Mouse (Mus musculus) splenic B cell, adult 2 months (primary cell): ENCODE results near the gene Krtap5-1.
"Not testable (repeated sequence)": the region's sequence is repeated elsewhere in the genome, so short reads cannot be mapped to it uniquely, and the experiment has no call there.

Source experiments
- DNase-seq: peaks from one replicate; pipeline ENCODE4 v3.0.0-alpha.2; 2011; ENCODE audit warnings: low read depth, low spot score
- H3K27me3 ChIP-seq: 2 replicates; pipeline ENCODE4 v1.6.1; 2012; ENCODE audit warnings: mild to moderate bottlenecking, low read length, moderate library complexity, mixed read lengths; ENCODE audit not compliant: control insufficient read depth, poor library complexity, insufficient read depth, severe bottlenecking
- H3K36me3 ChIP-seq: 2 replicates; pipeline ENCODE4 v1.6.1; 2012; ENCODE audit warnings: mild to moderate bottlenecking, low read length, moderate library complexity, mixed read lengths; ENCODE audit not compliant: control insufficient read depth, poor library complexity, insufficient read depth, severe bottlenecking

Gene Krtap5-1

DNA sequence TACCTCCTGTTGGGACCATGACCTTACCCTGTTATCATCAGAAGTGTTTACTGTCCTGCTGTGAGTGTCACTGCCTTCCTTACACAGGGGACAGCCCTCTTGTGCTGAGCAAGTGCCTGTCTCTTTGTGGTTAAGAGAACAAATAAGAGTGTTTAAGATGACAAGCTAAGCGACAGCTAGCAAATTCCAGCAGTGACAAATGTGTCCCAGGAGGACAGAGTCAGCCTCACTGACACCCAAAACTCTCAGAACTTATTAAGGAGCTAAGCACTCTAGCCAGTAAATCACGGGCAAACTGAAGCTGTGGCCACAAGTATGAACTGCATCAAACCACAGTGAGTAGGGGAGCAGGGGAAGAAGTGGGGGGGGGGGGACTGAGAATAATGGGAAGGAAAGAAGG lies 24.0 kb upstream of the Krtap5-1 start:
- no peak for DNase-seq
- Histone ChIP-seq H3K27me3 (no peaks in the 10 kb centered on the region), H3K36me3 (no peaks in the 10 kb centered on the region)

DNA sequence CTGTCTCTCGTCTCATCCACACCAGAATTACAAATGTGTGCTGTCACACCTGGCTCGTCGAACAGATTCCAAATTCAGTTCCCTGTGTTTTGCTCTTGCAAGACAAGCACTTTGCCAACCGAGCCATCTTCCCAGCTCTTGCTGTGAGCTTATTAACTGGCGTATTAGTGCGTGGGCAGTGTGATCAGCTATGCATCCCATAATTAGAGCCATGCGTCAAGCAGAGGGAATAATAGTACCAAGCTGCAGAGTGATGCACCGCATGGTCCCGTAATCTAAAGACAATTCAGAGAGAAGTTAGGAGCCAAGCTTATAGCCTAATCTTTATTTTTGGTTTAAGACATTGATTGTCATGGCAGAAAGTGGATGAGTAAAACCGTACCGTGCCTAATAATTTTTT lies 22.2 kb upstream of the Krtap5-1 start:
- Histone ChIP-seq H3K36me3 (no peaks in the 10 kb centered on the region), H3K27me3 (no peaks in the 10 kb centered on the region)
- DNase-seq = no peak

DNA sequence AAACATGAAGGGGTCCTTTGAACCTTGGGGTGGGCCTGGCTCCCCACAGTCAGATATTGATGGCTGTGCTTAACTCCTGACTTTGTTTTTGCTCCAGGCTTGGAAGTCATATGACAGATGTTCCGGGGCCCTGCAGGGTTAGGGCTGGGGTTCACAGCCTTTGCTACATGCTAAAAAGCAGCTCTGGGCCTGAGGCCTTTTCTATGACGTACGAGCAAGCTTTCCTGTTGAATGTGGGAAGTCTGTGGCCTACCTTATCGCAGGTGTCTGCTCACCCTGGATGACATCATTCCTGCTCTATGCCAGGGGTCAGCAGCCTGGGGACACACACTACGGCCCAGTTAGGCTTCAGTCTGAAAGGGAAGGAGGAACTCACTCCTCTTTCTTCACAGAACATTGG lies 20.3 kb upstream of the Krtap5-1 start:
- H3K27me3 ChIP-seq = no peaks in the 10 kb centered on the region
- no peak for DNase-seq
- H3K36me3 ChIP-seq = no peaks in the 10 kb centered on the region

DNA sequence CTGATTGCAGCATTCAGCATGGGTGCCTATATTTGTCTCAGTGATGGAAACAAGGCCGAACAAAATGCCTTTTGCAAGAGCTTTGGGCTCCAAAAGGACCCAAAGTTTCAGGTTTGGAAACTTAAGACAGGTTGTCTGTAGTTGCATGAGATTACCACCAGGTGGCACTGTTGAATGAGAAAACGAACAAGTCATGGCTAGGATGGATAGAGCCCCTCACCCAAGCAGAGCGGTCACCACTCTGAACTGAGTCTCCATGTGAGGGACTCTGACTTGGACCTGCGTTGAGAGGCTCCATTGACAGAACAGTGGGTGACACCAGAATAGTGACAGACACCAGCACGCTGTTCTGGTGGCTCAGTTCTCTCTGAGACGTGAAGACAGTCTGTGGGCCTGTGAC lies 19.6 kb upstream of the Krtap5-1 start:
- peak; percentile 58 for DNase-seq
- H3K36me3 ChIP-seq = no peaks in the 10 kb centered on the region
- H3K27me3 ChIP-seq = no peaks in the 10 kb centered on the region

DNA sequence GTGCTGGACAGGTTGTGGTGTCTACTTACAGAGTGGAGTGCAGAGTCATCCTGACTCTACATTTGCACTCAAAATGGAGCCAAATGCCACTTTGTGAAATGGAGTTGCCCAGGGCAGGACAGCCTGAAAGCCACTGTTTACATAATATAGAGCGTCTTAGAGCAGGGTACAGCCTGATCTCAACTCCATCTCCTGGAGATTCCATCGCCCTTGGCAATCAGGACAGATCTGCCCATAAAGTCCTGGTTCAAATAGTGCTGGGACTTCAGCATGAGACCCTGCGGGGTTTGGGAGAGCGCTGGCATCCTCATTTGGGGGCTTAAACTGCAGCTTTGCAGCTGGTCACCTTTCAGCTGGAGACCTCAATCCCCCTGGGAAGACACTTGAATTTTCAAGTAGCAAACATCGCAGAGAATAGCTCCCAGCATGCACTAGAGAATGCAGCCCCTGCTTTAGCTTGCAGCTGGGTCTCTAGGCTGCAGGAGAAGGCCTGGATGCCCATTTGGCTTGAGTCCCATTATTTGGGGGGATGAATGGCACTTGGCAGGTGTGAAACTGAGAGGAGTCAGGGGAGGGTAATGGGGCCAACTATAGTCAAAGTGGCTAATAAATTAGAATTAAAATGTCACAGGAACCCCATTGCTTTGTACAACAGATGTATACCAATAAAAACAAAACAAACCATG lies 17.8 kb upstream of the Krtap5-1 start:
- DNase-seq = no peak
- H3K27me3 ChIP-seq = no peaks in the 10 kb centered on the region
- H3K36me3 ChIP-seq = no peaks in the 10 kb centered on the region

DNA sequence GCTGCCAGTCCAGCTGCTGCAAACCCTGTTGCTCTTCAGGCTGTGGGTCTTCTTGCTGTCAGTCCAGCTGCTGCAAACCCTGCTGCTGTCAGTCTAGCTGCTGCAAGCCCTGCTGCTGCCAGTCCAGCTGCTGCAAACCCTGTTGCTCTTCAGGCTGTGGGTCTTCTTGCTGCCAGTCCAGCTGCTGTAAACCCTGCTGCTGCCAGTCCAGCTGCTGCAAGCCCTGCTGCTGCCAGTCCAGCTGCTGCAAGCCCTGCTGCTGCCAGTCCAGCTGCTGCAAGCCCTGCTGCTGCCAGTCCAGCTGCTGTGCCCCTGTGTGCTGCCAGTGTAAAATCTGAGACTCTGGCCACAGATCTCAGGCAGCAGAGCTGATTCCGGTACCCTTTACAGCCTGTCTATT lies 7.0 kb upstream of the Krtap5-1 start:
- H3K27me3 ChIP-seq, DNase-seq, H3K36me3 ChIP-seq: not testable (repeated sequence)

DNA sequence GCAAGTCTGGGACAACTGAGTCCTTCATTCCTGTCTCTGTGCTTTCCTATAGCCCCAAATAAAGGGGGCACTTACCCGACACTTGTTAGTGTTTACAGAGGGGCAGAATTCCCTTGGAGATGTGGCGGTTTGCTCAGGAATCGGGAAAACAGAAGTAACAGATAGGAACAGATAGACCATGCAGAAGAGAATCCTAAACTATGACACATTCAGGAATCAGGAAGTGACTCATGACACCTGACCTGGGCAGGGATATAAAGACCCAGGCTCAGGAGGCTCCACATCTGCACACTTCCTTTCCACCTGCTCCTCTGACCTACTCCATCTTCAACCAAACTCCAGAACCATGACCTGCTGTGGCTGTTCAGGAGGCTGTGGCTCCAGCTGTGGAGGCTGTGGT lies 6.3 kb upstream of the Krtap5-1 start, which contains the start of gene Krtap5-4:
Gene Krtap5-4, plus strand, starts transcription at position 301 of the 400 bp plus-strand sequence.
- no peaks in the 10 kb centered on the region for H3K36me3 ChIP-seq
- no peak for DNase-seq
- H3K27me3 ChIP-seq = no peaks in the 10 kb centered on the region

DNA sequence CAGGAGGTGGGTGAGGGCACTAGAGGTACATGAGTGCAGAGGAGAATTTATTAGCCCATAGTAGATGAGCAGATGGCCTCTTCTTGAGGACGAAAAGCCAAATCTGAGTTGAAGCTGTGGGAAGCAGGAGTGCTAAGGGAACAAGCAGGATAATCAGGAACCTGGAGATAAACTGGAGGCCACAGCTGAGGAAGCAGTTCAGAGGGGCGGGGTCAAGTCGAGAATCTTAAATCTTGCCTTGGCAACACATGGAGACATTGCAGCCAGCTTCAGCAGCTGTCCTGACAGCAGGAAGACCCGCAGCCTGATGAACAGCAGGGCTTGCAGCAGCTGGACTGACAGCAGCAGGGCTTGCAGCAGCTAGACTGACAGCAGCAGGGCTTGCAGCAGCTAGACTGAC lies 810 bp downstream of the Krtap5-1 start:
- not testable (repeated sequence) for DNase-seq, H3K27me3 ChIP-seq

DNA sequence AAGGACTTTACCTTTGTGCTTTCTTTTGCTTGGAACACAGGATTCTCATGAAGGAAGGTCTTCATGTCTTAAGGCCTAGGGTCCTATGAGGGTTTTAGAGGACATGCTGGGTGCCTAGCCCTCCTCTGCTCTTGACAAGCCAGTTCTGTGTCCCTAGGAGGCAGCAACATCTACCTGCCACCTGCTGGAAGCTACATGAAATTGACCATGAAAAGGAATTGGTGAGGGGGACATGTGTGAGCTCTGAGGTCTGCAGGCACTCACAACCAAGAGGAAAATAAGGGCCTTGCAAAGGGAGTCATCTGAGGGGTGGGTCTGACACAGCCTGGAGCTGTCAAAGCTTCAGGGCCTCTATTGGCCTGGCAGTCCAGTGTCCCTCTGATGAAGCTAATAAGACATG lies 1.5 kb downstream of the Krtap5-1 start:
- no peaks in the 10 kb centered on the region for H3K27me3 ChIP-seq
- DNase-seq = no peak
- no peaks in the 10 kb centered on the region for H3K36me3 ChIP-seq

More for the DNA sequence above, 810 bp downstream of the Krtap5-1 start:
- not testable (repeated sequence) for H3K36me3 ChIP-seq

DNA sequence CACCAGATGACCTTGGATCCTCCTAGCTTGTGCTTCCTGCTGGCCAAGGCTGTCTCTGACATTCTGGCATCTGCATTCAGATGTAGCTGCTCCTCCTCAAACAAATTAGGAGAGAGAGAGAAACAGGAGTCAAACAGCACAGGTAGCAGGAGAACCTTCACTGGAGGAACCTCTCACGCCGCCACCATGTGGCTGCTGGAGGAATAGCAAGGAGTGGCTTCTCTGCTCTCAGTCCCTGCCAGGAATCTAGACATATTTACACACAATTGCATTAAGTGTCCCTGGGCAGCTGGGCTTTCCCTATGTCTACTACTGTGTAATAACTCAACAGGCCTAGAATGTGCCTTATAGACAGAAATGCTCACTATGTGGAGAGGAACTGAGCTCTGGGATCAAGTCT lies 3.1 kb downstream of the Krtap5-1 start:
- peak; percentile 48 for DNase-seq
- not testable (repeated sequence) for H3K27me3 ChIP-seq, H3K36me3 ChIP-seq

DNA sequence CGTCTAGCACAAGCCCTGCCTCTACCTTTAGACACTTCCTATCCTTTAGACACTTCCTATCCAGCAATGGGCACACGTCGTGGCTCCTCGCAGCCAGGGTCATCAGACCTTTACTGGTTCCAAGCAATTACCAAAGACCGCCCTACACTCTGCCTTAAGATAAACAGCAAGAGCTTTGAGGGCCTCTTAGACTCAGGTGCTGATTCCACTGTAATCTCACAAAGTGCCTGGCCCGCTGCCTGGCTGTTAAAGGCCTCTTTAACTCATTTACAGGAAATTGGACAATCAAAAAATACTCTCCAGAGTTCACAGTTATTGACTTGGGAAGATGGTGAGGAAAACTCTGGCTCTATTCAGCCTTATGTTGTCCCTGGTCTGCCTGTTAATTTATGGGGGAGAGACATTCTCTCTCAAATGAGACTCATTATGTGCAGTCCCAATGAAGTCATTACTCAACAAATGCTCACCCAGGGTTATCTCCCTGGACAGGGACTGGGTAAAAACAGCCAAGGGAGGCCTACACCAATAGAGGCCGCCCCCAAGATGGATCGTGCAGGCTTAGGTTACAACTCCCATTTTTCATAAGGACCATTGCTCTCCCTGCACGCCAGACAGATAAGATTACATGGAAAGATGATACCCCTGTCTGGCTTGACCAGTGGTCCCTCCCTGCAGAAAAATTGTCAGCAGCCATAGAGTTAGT lies 10.9 kb downstream of the Krtap5-1 start:
- not testable (repeated sequence) for DNase-seq, H3K27me3 ChIP-seq, H3K36me3 ChIP-seq

DNA sequence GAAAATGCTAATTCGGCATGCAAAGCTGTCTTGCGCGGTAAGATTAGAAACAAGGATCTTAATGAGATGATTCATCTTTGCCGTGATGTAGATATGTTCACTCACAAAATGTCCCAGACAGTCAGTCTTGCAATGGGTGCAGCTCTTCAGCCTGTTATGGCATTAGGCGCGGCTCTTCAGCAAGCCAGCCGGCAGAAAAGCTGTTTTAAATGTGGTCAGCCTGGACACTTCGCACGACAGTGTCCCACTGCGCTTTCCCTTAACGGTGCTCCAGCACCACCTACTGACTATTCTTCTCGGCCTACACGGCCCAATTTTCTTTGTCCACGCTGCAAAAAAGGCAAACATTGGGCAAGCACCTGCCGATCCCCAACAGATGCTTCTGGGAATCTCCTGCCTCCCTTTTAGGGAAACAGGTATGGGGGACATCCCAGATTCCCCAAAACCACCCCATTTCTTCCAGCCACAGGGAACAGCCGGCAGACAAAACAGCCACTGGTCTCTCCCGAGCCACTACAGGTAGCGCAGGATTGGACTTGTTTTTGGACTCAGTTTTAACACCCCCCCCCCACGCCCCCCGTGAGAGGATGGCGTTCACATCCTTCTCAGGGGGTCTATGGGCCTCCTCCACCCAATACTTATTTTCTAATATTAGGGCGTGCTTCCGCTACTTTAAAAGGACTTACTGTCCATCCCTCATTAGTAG lies 11.6 kb downstream of the Krtap5-1 start:
- no peak for DNase-seq
- Histone ChIP-seq H3K36me3 (no peaks in the 10 kb centered on the region), H3K27me3 (no peaks in the 10 kb centered on the region)

DNA sequence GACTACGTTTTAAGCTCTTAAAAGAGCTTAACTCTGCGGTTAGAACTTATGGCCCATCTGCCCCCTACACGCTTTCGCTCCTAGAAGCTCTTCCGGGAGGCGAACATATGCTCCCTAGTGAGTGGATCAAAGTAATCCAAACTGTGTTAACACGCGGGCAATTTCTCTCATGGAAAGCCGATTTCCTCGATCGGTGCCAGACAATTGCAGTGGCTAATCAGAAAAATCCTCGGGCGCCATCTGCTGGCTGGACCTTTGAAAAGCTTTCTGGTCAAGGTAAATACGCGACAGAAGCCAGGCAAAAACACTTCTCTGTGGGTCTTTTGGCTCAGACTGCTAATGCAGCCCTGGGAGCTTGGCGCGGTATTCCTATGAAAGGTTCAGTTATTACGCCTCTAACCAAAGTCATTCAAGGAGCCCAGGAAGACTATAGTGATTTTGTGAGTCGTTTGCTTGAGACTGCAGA lies 12.3 kb downstream of the Krtap5-1 start:
- Histone ChIP-seq H3K27me3 (no peaks in the 10 kb centered on the region), H3K36me3 (no peaks in the 10 kb centered on the region)
- peak; percentile 88 for DNase-seq

DNA sequence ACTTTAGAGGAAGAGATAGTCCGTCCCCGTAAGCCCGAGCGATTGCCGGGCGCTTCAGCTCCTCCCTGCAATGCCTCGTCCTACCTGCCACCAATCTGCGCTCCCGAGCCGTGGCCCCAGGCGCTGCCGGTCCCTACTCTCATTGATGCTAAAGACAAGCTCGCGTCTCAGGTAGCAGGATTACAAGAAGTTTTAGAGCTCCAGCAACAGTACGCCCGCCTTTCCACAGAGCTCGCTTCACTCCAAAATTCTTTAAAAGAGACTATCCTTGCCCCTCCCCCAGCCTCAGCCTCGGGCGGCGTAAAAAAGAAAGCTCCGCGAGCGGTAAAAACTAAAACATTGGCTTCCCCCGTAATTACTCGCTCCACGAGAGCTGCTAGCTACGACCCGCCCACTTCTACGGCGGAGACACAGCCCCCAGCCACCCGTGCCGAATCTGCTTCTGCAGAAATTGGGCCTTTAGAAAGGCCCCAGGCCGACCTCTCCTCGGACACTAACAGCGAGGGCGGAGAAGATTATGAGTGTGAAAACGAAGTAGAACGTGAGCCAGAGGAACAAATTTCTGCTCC lies 12.8 kb downstream of the Krtap5-1 start:
- no peaks in the 10 kb centered on the region for H3K27me3 ChIP-seq
- peak; percentile 62 for DNase-seq
- H3K36me3 ChIP-seq = no peaks in the 10 kb centered on the region

DNA sequence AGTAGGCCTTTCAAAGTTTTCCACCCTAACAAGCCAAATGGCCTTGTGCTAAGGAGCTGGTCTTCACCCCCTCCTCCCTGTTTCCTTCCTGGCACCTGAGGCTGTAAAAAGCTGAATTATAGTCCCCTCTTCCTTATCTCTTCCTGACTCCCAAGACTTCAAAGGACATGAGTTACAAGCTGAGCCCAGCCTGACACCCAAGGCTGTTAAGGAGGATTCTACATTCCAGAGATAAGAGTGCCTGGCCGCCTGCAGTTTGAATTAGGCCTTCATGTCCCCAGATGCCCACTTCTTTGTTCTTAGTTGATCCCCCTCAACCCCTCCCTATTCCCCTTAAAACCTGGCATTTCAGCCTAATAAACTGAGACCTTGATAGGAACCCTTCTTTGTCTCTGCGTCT lies 14.1 kb downstream of the Krtap5-1 start:
- not testable (repeated sequence) for H3K36me3 ChIP-seq, DNase-seq, H3K27me3 ChIP-seq
